Mouse (Mus musculus) lung, postnatal 0 days (tissue): Measurements from ENCODE around the gene A930018P22Rik. TPM values are rescaled to one million over a fixed set of nuclear protein-coding genes. Genes with fewer than 3 reads are reported as not detected.
"Not testable (repeated sequence)": the region's sequence is repeated elsewhere in the genome, so short reads cannot be mapped to it uniquely, and the experiment has no call there.

ENCODE experiments used
- ATAC-seq: fragments of 200-750 bp; cut with Nextera tagmentation; 2 replicates; pipeline ENCODE4 v1.8.0; 2017; ENCODE audit warnings: moderate library complexity
- DNase-seq: peaks from one replicate; pipeline ENCODE4 v3.0.0-alpha.2; 2016; ENCODE audit warnings: low spot score
- H3K27ac ChIP-seq: fragments of 300-500 bp; sonication (generic); 2 replicates; pipeline ENCODE4 v1.5.1; 2014; ENCODE audit warnings: antibody characterized with exemption, mild to moderate bottlenecking, low read length, mixed read lengths
- H3K27me3 ChIP-seq: fragments of 300-500 bp; sonication (generic); replicated peaks from 2 replicates; pipeline ENCODE4 v1.6.1; 2014; ENCODE audit warnings: low read length, mixed read lengths; ENCODE audit not compliant: insufficient read depth
- H3K36me3 ChIP-seq: fragments of 300-500 bp; sonication (generic); 2 replicates; pipeline ENCODE4 v1.6.1; 2014; ENCODE audit warnings: low read length, mixed read lengths; ENCODE audit not compliant: insufficient read depth
- H3K4me1 ChIP-seq: fragments of 300-500 bp; sonication (generic); 2 replicates; pipeline ENCODE4 v1.6.1; 2014; ENCODE audit warnings: antibody characterized with exemption, low read depth, low read length, mixed read lengths; ENCODE audit not compliant: insufficient read depth
- H3K4me2 ChIP-seq: fragments of 300-500 bp; sonication (generic); replicated peaks from 2 replicates; pipeline ENCODE4 v1.6.1; 2014; ENCODE audit warnings: low read depth, mild to moderate bottlenecking, low read length, moderate library complexity, mixed read lengths
- H3K4me3 ChIP-seq: fragments of 300-500 bp; sonication (generic); 2 replicates; pipeline ENCODE4 v1.5.1; 2014; ENCODE audit warnings: low read depth, low read length
- H3K9ac ChIP-seq: fragments of 300-500 bp; sonication (generic); replicated peaks from 2 replicates; pipeline ENCODE4 v1.6.1; 2014; ENCODE audit warnings: low read depth, mild to moderate bottlenecking
- H3K9me3 ChIP-seq: fragments of 300-500 bp; sonication (generic); 2 replicates; pipeline ENCODE4 v1.6.1; 2016; ENCODE audit warnings: low read length, mixed read lengths
- CTCF ChIP-seq: IDR thresholded peaks from 2 replicates; pipeline ENCODE4 v1.5.1; 2016; ENCODE audit warnings: antibody characterized with exemption, mild to moderate bottlenecking
- EP300 ChIP-seq: IDR thresholded peaks from 2 replicates; pipeline ENCODE4 v1.6.1; 2016; ENCODE audit warnings: antibody characterized with exemption, mild to moderate bottlenecking, control low read depth
- WGBS: fragments of 180-500 bp; shearing (Covaris S2); extraction: QIAGEN DNeasy Blood & Tissue Kit; methylation state at CpG from one replicate; pipeline ENCODE4 v1.1.7; 2014; 5-methylcytosine and 5-hydroxymethylcytosine counted together
- polyA plus RNA-seq: library from polyadenylated mRNA; unstranded; fragments of >200 nt; fragmentation: Nextera tagmentation; extraction: Ambion mirVana; gene quantifications from 2 replicates; pipeline ENCODE4 v1.2.1, GENCODE M21; 2015

Gene A930018P22Rik
- polyA plus RNA-seq, 1 experiment from 2014 or later, result 0.14 TPM

DNA sequence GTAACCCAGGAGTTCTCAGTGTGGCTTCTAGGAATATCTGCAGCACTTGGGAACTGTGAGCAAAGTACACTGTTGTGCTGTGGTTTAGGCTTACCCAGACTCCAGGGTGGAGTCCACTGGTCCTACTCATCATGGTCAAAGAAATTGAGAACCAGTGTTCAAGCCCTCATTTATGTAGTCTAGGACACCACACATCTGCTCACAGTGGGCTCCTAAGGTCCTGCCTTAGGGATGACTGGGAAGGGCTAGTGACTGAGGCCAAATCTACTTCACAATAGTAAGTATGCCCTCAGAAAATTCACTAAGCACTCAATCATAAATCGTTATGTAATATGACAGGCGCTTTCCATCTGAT lies 23.4 kb upstream of the A930018P22Rik start:
- WGBS, result 82% methylated on average over 2 of the region's 2 CpGs
- ATAC-seq, result no peak
- H3K9me3 ChIP-seq, result no peaks in the 10 kb centered on the region
- TF ChIP-seq EP300 (no peak), CTCF (no peak)
- H3K4me1 ChIP-seq, result no peaks in the 10 kb centered on the region
- H3K36me3 ChIP-seq, result no peaks in the 10 kb centered on the region
- no peak overlapping the region for H3K4me2 ChIP-seq
- DNase-seq, result no peak
- no peak overlapping the region for H3K27ac ChIP-seq
- H3K9ac ChIP-seq, result no peak overlapping the region
- H3K27me3 ChIP-seq, result no peaks in the 10 kb centered on the region
- no peak overlapping the region for H3K4me3 ChIP-seq

DNA sequence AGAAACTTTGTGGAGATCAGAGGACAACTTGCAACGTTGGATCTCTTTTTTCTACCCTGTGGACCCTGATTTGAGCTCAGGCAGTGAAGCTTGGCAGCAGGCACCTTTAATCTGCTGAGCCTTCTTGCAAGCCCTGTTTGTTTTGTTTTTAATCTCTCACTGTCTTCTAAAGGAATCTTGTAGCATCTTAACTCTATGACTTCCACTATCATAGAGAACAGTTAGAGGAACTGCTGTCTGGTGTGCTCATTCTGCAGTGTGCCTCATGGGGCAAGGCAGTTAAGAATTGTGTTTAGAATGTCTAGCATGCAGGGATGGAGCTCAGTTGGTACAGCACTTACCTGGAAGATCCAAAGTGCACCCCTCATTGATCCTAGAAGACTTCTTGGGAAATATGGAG lies 22.6 kb upstream of the A930018P22Rik start:
- H3K4me2 ChIP-seq, result no peak overlapping the region
- no peaks in the 10 kb centered on the region for H3K4me1 ChIP-seq
- H3K27me3 ChIP-seq, result no peaks in the 10 kb centered on the region
- no peak for DNase-seq
- no peak overlapping the region for H3K27ac ChIP-seq
- H3K9ac ChIP-seq, result no peak overlapping the region
- TF ChIP-seq EP300, result no peak
- TF ChIP-seq CTCF, result no peak
- 67% methylated on average over 1 of the region's 1 CpGs for WGBS
- no peaks in the 10 kb centered on the region for H3K36me3 ChIP-seq
- no peak overlapping the region for H3K4me3 ChIP-seq
- ATAC-seq, result no peak
- no peaks in the 10 kb centered on the region for H3K9me3 ChIP-seq

DNA sequence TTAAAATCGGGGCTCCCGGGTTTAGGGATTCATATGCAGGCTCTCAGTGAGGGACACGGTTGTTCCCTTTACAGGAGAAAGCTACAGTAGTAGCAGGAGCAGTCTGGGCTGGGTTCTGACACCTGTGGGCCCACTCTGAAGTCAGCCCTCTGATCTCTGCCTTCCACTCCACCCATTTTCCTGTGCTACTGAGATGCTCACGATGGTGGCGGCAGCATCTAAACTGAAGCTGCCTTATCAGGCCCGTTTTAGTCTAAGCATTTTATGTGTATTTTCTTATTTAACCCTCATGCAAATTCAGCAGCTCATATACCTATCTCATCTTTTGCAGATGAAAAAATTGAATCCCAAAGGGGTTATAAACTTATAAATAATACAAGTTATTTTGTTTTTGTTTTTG lies 17.8 kb upstream of the A930018P22Rik start:
- H3K9ac ChIP-seq, result no peak overlapping the region
- no peak for DNase-seq
- 87% methylated on average over 6 of the region's 6 CpGs for WGBS

DNA sequence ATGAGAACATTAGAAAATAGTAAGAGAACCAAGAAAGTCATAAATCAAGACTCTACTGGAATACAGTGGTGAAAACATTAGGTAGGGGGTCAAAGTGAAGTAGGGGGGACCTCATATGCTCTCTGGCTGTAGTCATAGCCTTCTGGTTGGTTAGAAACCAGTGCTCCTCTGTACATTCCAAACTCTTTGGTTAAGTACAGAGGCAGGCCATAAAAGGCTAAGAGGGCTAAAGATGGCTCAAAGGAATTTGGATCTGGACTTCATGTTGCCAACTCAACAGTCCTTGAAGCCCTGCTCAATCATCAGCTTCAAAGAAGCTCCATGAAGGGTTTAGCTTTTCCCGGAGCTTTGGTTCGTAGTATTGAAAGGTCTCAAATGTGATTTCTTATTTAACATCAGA lies 13.5 kb upstream of the A930018P22Rik start:
- 65% methylated on average over 2 of the region's 2 CpGs for WGBS
- not testable (repeated sequence) for H3K4me3 ChIP-seq, H3K4me1 ChIP-seq, H3K27ac ChIP-seq, H3K9me3 ChIP-seq, DNase-seq, H3K4me2 ChIP-seq, H3K9ac ChIP-seq, H3K27me3 ChIP-seq, H3K36me3 ChIP-seq, ATAC-seq

More for the DNA sequence above, 17.8 kb upstream of the A930018P22Rik start:
- no peak for TF ChIP-seq EP300
- no peak for TF ChIP-seq CTCF
- Histone ChIP-seq H3K27ac (no peak overlapping the region), H3K27me3 (no peaks in the 10 kb centered on the region), H3K4me3 (no peak overlapping the region), H3K4me1 (no peaks in the 10 kb centered on the region), H3K36me3 (no peaks in the 10 kb centered on the region), H3K4me2 (no peak overlapping the region), H3K9me3 (no peaks in the 10 kb centered on the region)
- no peak for ATAC-seq

DNA sequence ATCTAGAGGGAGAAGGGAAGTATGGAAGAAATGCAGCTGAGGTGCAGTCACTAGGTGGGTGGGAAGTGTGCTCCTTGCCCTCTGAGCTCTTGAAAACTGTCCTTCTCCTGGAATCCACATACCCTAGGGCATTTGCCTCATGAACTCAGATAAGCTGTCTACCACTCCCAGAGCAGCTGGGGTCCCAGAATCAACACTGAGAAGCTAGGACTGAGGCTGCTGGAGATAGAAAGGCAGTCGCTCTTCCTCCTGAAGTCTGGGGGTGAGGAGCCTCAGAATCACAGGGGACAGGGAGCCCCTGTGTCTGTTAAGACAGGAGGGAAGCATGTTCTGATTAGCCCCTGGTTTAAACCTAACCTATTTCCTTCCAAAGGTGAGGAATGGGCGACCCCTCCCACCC lies 13.0 kb upstream of the A930018P22Rik start:
- Histone ChIP-seq H3K4me1 (no peaks in the 10 kb centered on the region), H3K4me2 (no peak overlapping the region), H3K36me3 (no peaks in the 10 kb centered on the region), H3K9ac (no peak overlapping the region), H3K27ac (no peak overlapping the region), H3K27me3 (no peaks in the 10 kb centered on the region), H3K4me3 (no peak overlapping the region), H3K9me3 (no peaks in the 10 kb centered on the region)
- WGBS, result 60% methylated on average over 2 of the region's 2 CpGs
- TF ChIP-seq EP300 (no peak), CTCF (no peak)
- DNase-seq (no peak), ATAC-seq (no peak)

DNA sequence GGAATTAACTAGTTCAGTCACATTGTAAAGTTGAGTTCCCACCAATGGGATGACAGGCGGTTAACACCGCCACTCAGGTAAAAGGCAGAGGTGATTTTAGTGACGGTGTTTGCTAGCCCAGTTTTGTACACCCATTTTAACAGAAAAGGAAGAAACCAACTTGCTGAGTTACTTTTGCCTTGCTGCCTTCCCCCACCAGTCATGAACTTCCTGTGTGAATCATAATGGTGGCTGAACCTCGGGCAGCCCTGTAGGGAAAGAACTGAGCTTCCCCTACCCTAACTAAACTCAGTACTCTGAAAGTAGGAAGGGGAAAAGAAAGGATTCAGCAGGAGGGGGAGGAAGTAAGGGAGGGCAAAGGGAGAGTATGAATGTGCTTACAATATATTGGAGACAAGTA lies 12.5 kb upstream of the A930018P22Rik start:
- Histone ChIP-seq H3K9me3 (no peaks in the 10 kb centered on the region), H3K27ac (no peak overlapping the region)
- no peak for ATAC-seq

DNA sequence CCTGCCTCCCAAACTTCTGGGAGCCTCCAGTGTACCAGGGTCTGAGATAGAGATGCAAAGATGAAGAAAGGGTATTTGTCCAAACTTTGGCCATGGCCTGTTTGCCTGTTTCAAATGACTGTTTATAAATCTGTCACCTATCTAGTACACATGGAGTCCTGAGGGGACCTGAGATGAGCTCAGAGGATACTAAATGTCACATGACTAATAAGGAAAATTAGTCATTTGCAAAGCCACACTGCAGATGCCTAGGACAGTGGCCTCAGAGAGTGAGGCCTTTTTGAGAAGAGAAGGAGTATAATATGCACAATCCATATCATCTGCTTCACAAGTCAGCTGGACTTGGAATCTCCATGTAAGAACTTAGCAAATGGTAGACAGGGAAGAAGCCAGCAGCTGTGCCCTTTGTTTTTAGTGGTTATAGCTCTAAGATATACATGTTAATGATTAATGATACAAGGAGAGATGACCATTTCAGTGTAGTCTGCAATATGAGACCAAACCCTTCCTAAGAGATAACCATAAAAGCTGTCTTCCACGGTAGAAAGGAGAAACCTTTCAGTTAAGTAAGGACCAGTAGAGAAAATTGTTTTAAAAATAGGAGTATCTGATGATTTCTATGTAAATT lies 11.3 kb upstream of the A930018P22Rik start:
- H3K4me3 ChIP-seq, H3K27ac ChIP-seq, H3K36me3 ChIP-seq, DNase-seq, ATAC-seq, H3K4me1 ChIP-seq, H3K4me2 ChIP-seq, H3K9ac ChIP-seq, H3K27me3 ChIP-seq, H3K9me3 ChIP-seq: not testable (repeated sequence)
- no CpG with 5 or more reads among the region's 1 CpGs for WGBS

More for the DNA sequence above, 12.5 kb upstream of the A930018P22Rik start:
- no peak overlapping the region for H3K9ac ChIP-seq
- no peaks in the 10 kb centered on the region for H3K4me1 ChIP-seq
- H3K4me2 ChIP-seq, result no peak overlapping the region
- TF ChIP-seq EP300, result no peak
- TF ChIP-seq CTCF, result no peak
- no peaks in the 10 kb centered on the region for H3K36me3 ChIP-seq
- H3K4me3 ChIP-seq, result no peak overlapping the region
- WGBS, result 61% methylated on average over 4 of the region's 4 CpGs
- DNase-seq, result no peak
- no peaks in the 10 kb centered on the region for H3K27me3 ChIP-seq

DNA sequence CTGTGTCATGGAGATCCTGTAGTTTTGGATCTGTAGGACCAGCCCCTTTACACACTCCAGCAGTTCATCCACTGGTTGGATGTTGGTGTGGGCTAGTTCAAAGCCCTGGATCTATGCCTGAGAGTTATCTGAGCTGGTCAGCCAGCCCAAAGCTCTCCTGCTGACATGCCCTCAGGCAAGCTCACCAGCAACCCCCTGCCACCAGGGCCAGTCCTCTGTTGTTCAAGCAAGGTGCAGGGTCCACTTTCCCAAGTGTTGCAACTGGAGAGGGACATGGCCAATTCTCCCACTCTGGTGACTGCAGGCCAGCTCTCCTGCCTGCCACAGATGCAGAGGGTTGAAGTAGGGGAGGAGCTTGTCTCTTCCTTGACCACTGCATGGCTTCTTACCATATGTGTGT lies 9.0 kb upstream of the A930018P22Rik start:
- H3K4me3 ChIP-seq, ATAC-seq, H3K4me2 ChIP-seq, H3K9me3 ChIP-seq, DNase-seq, H3K36me3 ChIP-seq, H3K4me1 ChIP-seq, H3K9ac ChIP-seq, H3K27ac ChIP-seq, H3K27me3 ChIP-seq: not testable (repeated sequence)
